ENCODE assay signal across 12 mouse cellular contexts in the genomic region with DNA sequence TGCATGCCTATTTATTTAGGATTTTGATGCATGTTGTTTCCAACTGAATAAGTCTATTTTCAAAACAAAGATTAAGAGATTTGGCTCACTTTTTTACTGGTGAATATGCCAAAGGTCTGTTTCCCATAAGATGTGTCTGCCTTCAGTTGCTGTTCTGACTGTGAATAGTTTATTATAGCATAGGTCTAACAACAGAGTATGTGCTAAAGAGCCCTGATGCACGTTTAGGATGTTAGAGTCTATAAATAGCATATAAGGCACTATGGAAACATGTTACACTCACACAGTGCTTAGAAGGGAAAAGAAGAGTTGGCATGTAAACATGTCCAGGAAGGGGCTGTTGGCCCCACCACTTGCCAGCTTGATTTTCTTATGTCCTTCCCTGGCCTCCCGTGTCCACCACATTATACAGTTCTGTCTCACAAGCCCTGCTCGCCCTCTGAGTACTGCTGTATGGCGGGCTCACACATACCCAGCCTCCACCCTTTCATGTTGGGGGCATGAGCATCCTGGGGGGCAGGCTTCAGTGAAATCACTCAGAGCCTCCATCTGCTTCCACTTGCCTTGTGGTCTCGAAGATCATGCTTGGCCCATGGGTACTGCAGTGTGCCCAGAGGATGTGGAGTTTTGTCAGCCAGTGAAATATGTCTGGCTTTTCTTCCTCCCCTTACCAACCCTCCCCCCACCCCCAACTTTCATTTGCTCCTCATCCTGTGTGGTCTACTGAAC.
DNase-seq lines count a peak whose midpoint lies in the region; ATAC-seq and TF ChIP-seq lines count a peak whose summit lies in the region.
"Had no signal": no experiment of that assay in that cellular context is flagged by ENCODE, and none has a peak within 500 bp of the region (broad histone marks: within the 10 kb centered on the region; RNA-seq: fewer than 3 reads in every experiment).

No protein-coding gene starts in this region.

- WGBS in forebrain, embryonic 16.5 days = 67% methylated on average over 5 of the region's 5 CpGs
- 75% methylated on average over 5 of the region's 5 CpGs for WGBS in forebrain, embryonic 11.5 days
- 66% methylated on average over 5 of the region's 5 CpGs for WGBS in embryonic facial prominence, embryonic 10.5 days

- no peaks in the 10 kb centered on the region for H3K9me3 ChIP-seq in forebrain, embryonic 16.5 days (ENCODE audit: control insufficient read depth, low read length)
- H3K9me3 ChIP-seq in forebrain, embryonic 11.5 days (ENCODE audit: control insufficient read depth, low read length) = no peaks in the 10 kb centered on the region
- no peaks in the 10 kb centered on the region for H3K9me3 ChIP-seq in embryonic facial prominence, embryonic 10.5 days
- H3K9me3 ChIP-seq: hindbrain, embryonic 12.5 days; liver, embryonic 15.5 days had no signal

- no peak overlapping the region for H3K4me2 ChIP-seq in forebrain, embryonic 16.5 days (ENCODE audit: low read length)
- no peak overlapping the region for H3K4me2 ChIP-seq in forebrain, embryonic 11.5 days (ENCODE audit: low read depth, low read length, severe bottlenecking)
- H3K4me2 ChIP-seq: hindbrain, embryonic 12.5 days; liver, embryonic 15.5 days had no signal

- ATAC-seq in forebrain, embryonic 16.5 days = peak; percentile 23; the same call in 1 of the 2 replicates
- ATAC-seq in forebrain, embryonic 11.5 days (replicated peaks; ENCODE audit: low FRiP score) = no peak
- ATAC-seq in megakaryocyte, adult 5-6 weeks (ENCODE audit: poor library complexity, severe bottlenecking) = 0 out of 2 replicates have a peak, but pooled peaks have one; percentile 5

- no peaks in the 10 kb centered on the region for H3K27me3 ChIP-seq in forebrain, embryonic 16.5 days (replicated peaks; ENCODE audit: control insufficient read depth, insufficient read depth, low read length)
- H3K27me3 ChIP-seq in forebrain, embryonic 11.5 days (ENCODE audit: control insufficient read depth, insufficient read depth, low read length) = no peaks in the 10 kb centered on the region
- H3K27me3 ChIP-seq in embryonic facial prominence, embryonic 10.5 days (replicated peaks; ENCODE audit: low read depth, poor library complexity, severe bottlenecking) = no peaks in the 10 kb centered on the region
- H3K27me3 ChIP-seq: hindbrain, embryonic 12.5 days; liver, embryonic 15.5 days had no signal

- TF ChIP-seq CTCF in layer of hippocampus, adult 2 months (conservative IDR thresholded peaks at IDR 0.05) = no peak

- intact Hi-C loops in left cerebral cortex, postnatal 4 days (cut with DNase I) = no loop called here
- intact Hi-C loops in left cerebral cortex, postnatal 36 days (cut with DNase I) = no loop called here

- H3K4me1 ChIP-seq in forebrain, embryonic 16.5 days (replicated peaks; ENCODE audit: control insufficient read depth, insufficient read depth, low read length) = 0 out of 2 replicates have a peak, but pooled peaks cover 3% of the 10 kb centered on the region
- H3K4me1 ChIP-seq in forebrain, embryonic 11.5 days (replicated peaks; ENCODE audit: control insufficient read depth, insufficient read depth, low read length) = no peaks in the 10 kb centered on the region
- H3K4me1 ChIP-seq in embryonic facial prominence, embryonic 10.5 days = peaks cover 16% of the 10 kb centered on the region
- H3K4me1 ChIP-seq: liver, embryonic 15.5 days had no signal

- no peak overlapping the region for H3K9ac ChIP-seq in forebrain, embryonic 16.5 days (replicated peaks; ENCODE audit: low read depth, low read length)
- H3K9ac ChIP-seq in forebrain, embryonic 11.5 days (ENCODE audit: low read length) = no peak overlapping the region
- H3K9ac ChIP-seq: hindbrain, embryonic 12.5 days; liver, embryonic 15.5 days had no signal

- no peak overlapping the region for H3K27ac ChIP-seq in forebrain, embryonic 16.5 days (ENCODE audit: low read length)
- H3K27ac ChIP-seq in forebrain, embryonic 11.5 days (ENCODE audit: low read depth, low read length) = no peak overlapping the region
- H3K27ac ChIP-seq in embryonic facial prominence, embryonic 10.5 days (replicated peaks) = peak overlapping the region; percentile 59
- no peak overlapping the region for H3K27ac ChIP-seq in layer of hippocampus, adult 2 months
- H3K27ac ChIP-seq: hindbrain, embryonic 12.5 days; left cerebral cortex, adult 2 months; liver, embryonic 15.5 days had no signal

- no peak overlapping the region for H3K4me3 ChIP-seq in forebrain, embryonic 16.5 days (replicated peaks; ENCODE audit: low read length)
- no peak overlapping the region for H3K4me3 ChIP-seq in forebrain, embryonic 11.5 days (ENCODE audit: low read depth, low read length)
- no peak overlapping the region for H3K4me3 ChIP-seq in embryonic facial prominence, embryonic 10.5 days
- H3K4me3 ChIP-seq in layer of hippocampus, adult 2 months = no peak overlapping the region
- H3K4me3 ChIP-seq: hindbrain, embryonic 12.5 days; left cerebral cortex, adult 2 months; liver, embryonic 15.5 days had no signal

- DNase-seq in forebrain, embryonic 11.5 days (ENCODE audit: low spot score) = no peak
- peak; percentile 43 for DNase-seq in left cerebral cortex, postnatal 4 days
- DNase-seq in left cerebral cortex, postnatal 36 days (ENCODE audit: low spot score in 2 of 2) = no peak
- no peak for DNase-seq in embryonic facial prominence, embryonic 10.5 days (ENCODE audit: low spot score)
- no peak for DNase-seq in layer of hippocampus, adult 2 months (ENCODE audit: low spot score in 2 of 2)
- DNase-seq in embryo, embryonic 10 days (ENCODE audit: low spot score) = no peak
- DNase-seq: kidney, postnatal 4 days had no signal

- H3K36me3 ChIP-seq in forebrain, embryonic 16.5 days (ENCODE audit: control insufficient read depth, insufficient read depth) = no peaks in the 10 kb centered on the region
- no peaks in the 10 kb centered on the region for H3K36me3 ChIP-seq in forebrain, embryonic 11.5 days (ENCODE audit: control insufficient read depth, insufficient read depth, low read length)
- H3K36me3 ChIP-seq in embryonic facial prominence, embryonic 10.5 days (replicated peaks) = no peaks in the 10 kb centered on the region
- H3K36me3 ChIP-seq: hindbrain, embryonic 12.5 days; liver, embryonic 15.5 days had no signal
